Mouse (Mus musculus) heart, adult 2 months (tissue): ENCODE measurements at regions not wholly inside any gene's neighbourhood (a gene's known extent, or its start where the extent isn't known, plus 50 kb on each side); places are given as distances from the start of the nearest gene placed in this dataset.

ENCODE experiments used
- DNase-seq, 2 experiments: peaks; one replicate each; pipeline ENCODE4 v3.0.0; 2021
- H3K27ac ChIP-seq: fragments of 200-600 bp; 2 replicates; pipeline ENCODE4 v1.8.1; 2022
- H3K27me3 ChIP-seq: fragments of 200-500 bp; 2 replicates; pipeline ENCODE4 v1.6.1; 2012; ENCODE audit warnings: mild to moderate bottlenecking, low read length, inconsistent platforms, mixed read lengths; ENCODE audit not compliant: control insufficient read depth, insufficient read depth
- H3K36me3 ChIP-seq: fragments of 200-500 bp; 2 replicates; pipeline ENCODE4 v1.6.1; 2012; ENCODE audit warnings: low read length, inconsistent platforms; ENCODE audit not compliant: control insufficient read depth, insufficient read depth
- H3K4me1 ChIP-seq: fragments of 200-500 bp; 2 replicates; pipeline ENCODE4 v1.6.1; 2011; ENCODE audit warnings: low read length; ENCODE audit not compliant: control insufficient read depth, insufficient read depth
- H3K4me3 ChIP-seq: fragments of 200-600 bp; 2 replicates; pipeline ENCODE4 v1.8.1; 2022
- H3K79me2 ChIP-seq: fragments of 200-500 bp; replicated peaks from 2 replicates; pipeline ENCODE4 v1.6.1; 2012; ENCODE audit warnings: mild to moderate bottlenecking, inconsistent platforms, low read length, moderate library complexity, mixed read lengths; ENCODE audit not compliant: control insufficient read depth, insufficient read depth
- H3K9ac ChIP-seq: fragments of 200-500 bp; 2 replicates; pipeline ENCODE4 v1.6.1; 2012; ENCODE audit warnings: low read depth, mild to moderate bottlenecking, control low read depth, inconsistent platforms, low read length, mixed read lengths
- CTCF ChIP-seq: fragments of 200-600 bp; IDR thresholded peaks from 2 replicates; pipeline ENCODE4 v1.8.1; 2022; ENCODE audit warnings: antibody characterized with exemption, mild to moderate bottlenecking, moderate library complexity
- EP300 ChIP-seq: fragments of 200-500 bp; IDR thresholded peaks from 2 replicates; pipeline ENCODE4 v1.6.1; 2011; ENCODE audit warnings: low read depth, low read length, control low read depth; ENCODE audit not compliant: insufficient read depth
- POLR2A ChIP-seq: fragments of 200-500 bp; IDR thresholded peaks from 2 replicates; pipeline ENCODE4 v1.6.1; 2011; ENCODE audit warnings: mild to moderate bottlenecking, low read depth, low read length, control low read depth; ENCODE audit not compliant: insufficient read depth
- WGBS: fragments of 180-500 bp; shearing (Covaris S2); methylation state at CpG from one replicate; pipeline ENCODE4 v1.1.7; 2018; 5-methylcytosine and 5-hydroxymethylcytosine counted together
- intact Hi-C: fragments of 180-260 bp; cut with DNase I; formaldehyde crosslinking; loops from one replicate; pipeline ENCODE4 v1.15.1; 2025

- no peak overlapping the region for H3K4me3 ChIP-seq
- H3K4me1 ChIP-seq, result no peaks in the 10 kb centered on the region
- intact Hi-C loops, result no loop called here
- no peak overlapping the region for H3K27ac ChIP-seq
- H3K27me3 ChIP-seq, result no peaks in the 10 kb centered on the region
- DNase-seq, result no peak
- TF ChIP-seq EP300 (no peak), POLR2A (no peak), CTCF (no peak)
- no peak overlapping the region for H3K9ac ChIP-seq
- 58% methylated on average over 5 of the region's 5 CpGs for WGBS
- H3K36me3 ChIP-seq, result no peaks in the 10 kb centered on the region
- H3K79me2 ChIP-seq, result no peaks in the 10 kb centered on the region
These were observed 740.9 kb downstream of the Abca13 start for GRCm38 (mm10) chr11:9932360-9933265.

- H3K79me2 ChIP-seq, result no peaks in the 10 kb centered on the region
- H3K4me1 ChIP-seq, result no peaks in the 10 kb centered on the region
- no peak for DNase-seq
- no peak overlapping the region for H3K9ac ChIP-seq
- H3K4me3 ChIP-seq, result no peak overlapping the region
- TF ChIP-seq POLR2A, result no peak
- no peak for TF ChIP-seq EP300
- TF ChIP-seq CTCF, result no peak
- intact Hi-C loops, result no loop called here
- no peaks in the 10 kb centered on the region for H3K27me3 ChIP-seq
- H3K27ac ChIP-seq, result no peak overlapping the region
- no peaks in the 10 kb centered on the region for H3K36me3 ChIP-seq
These were observed 771.0 kb downstream of the Abca13 start for GRCm38 (mm10) chr11:9962696-9963202.

GRCm38 (mm10) chr11:9982974-9983373, 791.2 kb downstream of the Abca13 start:
- no peak for DNase-seq
- intact Hi-C loops, result no loop called here
- H3K4me1 ChIP-seq, result no peaks in the 10 kb centered on the region

GRCm38 (mm10) chr11:9994601-9995166, 802.9 kb downstream of the Abca13 start:
- no peak for DNase-seq
- 48% methylated on average over 5 of the region's 5 CpGs for WGBS

More at GRCm38 (mm10) chr11:9982974-9983373, 791.2 kb downstream of the Abca13 start:
- Histone ChIP-seq H3K9ac (no peak overlapping the region), H3K27ac (no peak overlapping the region), H3K4me3 (no peak overlapping the region), H3K79me2 (no peaks in the 10 kb centered on the region), H3K27me3 (no peaks in the 10 kb centered on the region), H3K36me3 (no peaks in the 10 kb centered on the region)
- TF ChIP-seq EP300 (no peak), CTCF (no peak), POLR2A (no peak)

GRCm38 (mm10) chr11:9995356-9995755, 803.6 kb downstream of the Abca13 start:
- Histone ChIP-seq H3K4me3 (no peak overlapping the region), H3K27ac (no peak overlapping the region), H3K9ac (no peak overlapping the region), H3K79me2 (no peaks in the 10 kb centered on the region), H3K36me3 (no peaks in the 10 kb centered on the region), H3K27me3 (no peaks in the 10 kb centered on the region), H3K4me1 (no peaks in the 10 kb centered on the region)
- TF ChIP-seq POLR2A, result no peak
- no peak for TF ChIP-seq EP300
- TF ChIP-seq CTCF, result no peak
- intact Hi-C loops, result no loop called here
- no peak for DNase-seq

More at GRCm38 (mm10) chr11:9994601-9995166, 802.9 kb downstream of the Abca13 start:
- H3K79me2 ChIP-seq, result no peaks in the 10 kb centered on the region
- H3K4me1 ChIP-seq, result no peaks in the 10 kb centered on the region
- no peaks in the 10 kb centered on the region for H3K36me3 ChIP-seq
- TF ChIP-seq EP300, result no peak
- H3K9ac ChIP-seq, result no peak overlapping the region
- no peaks in the 10 kb centered on the region for H3K27me3 ChIP-seq
- H3K27ac ChIP-seq, result no peak overlapping the region
- intact Hi-C loops, result no loop called here
- no peak overlapping the region for H3K4me3 ChIP-seq

GRCm38 (mm10) chr11:9997532-9998138, 805.9 kb downstream of the Abca13 start:
- no peak overlapping the region for H3K9ac ChIP-seq
- WGBS, result 41% methylated on average over 5 of the region's 5 CpGs
- no peaks in the 10 kb centered on the region for H3K79me2 ChIP-seq
- H3K4me3 ChIP-seq, result no peak overlapping the region
- DNase-seq, result no peak
- H3K36me3 ChIP-seq, result no peaks in the 10 kb centered on the region
- no peaks in the 10 kb centered on the region for H3K4me1 ChIP-seq
- no peak overlapping the region for H3K27ac ChIP-seq
- no peaks in the 10 kb centered on the region for H3K27me3 ChIP-seq
- intact Hi-C loops, result no loop called here
- TF ChIP-seq CTCF (no peak), POLR2A (no peak), EP300 (no peak)
